ENCODE assay signal across 10 mouse cellular contexts in the genomic region with DNA sequence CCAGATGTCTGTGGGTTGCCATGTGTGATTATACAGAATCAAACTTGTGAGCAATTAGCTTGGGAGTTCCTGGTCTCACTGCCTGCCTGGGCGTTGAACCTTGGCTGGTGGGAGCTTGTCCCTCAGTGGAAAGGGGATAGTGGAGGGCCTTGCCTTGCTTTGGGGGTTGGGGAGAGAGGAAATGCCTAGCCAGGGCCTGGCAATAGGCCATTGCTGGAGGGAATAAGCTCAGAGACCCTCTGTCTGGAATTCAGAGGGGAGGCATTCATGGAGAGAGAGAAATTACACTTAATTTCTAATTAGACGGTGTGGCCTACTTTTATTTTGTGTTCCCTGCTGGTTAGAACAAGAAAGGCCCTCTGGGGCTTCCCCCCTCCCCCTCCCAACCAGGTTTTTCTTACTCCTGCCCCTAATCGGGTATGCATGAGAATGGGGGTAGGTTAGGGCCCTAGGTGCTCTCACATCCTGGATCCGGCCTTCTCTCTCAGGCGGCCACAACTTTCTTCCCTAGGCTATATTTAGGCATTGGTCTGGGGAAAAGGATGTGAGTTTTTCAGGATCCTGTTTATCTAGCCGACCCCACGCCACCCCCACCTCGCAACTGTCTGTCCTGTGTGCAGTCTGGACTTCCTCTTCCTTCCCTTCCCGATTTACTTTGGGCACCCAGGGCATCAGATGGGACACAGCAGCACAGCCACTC. TPM values are rescaled to one million over a fixed set of nuclear protein-coding genes. Genes with fewer than 3 reads are reported as not detected.
DNase-seq lines count a peak whose midpoint lies in the region; ATAC-seq and TF ChIP-seq lines count a peak whose summit lies in the region.
"Had no signal": no experiment of that assay in that cellular context is flagged by ENCODE, and none has a peak within 500 bp of the region (broad histone marks: within the 10 kb centered on the region; RNA-seq: fewer than 3 reads in every experiment).

No protein-coding gene starts in this region.

- intact Hi-C loops in heart, postnatal 14 days (cut with DNase I) = no loop called here

- H3K4me1 ChIP-seq in heart, embryonic 12.5 days (replicated peaks) = peaks cover 45% of the 10 kb centered on the region
- peaks cover 4% of the 10 kb centered on the region for H3K4me1 ChIP-seq in hindbrain, embryonic 16.5 days (ENCODE audit: control insufficient read depth, insufficient read depth, low read depth, low read length)
- H3K4me1 ChIP-seq in lung, embryonic 15.5 days = peaks cover 19% of the 10 kb centered on the region

- peak overlapping the region; percentile 6; the same call in 1 of the 2 replicates for H3K27ac ChIP-seq in heart, embryonic 12.5 days (ENCODE audit: poor library complexity, severe bottlenecking)
- peak overlapping the region; percentile 37; the same call in 1 of the 2 replicates for H3K27ac ChIP-seq in hindbrain, embryonic 16.5 days (ENCODE audit: low read depth, low read length)
- H3K27ac ChIP-seq in lung, embryonic 15.5 days = peak overlapping the region; percentile 48; the same call in 1 of the 2 replicates

- no peak overlapping the region for H3K4me3 ChIP-seq in heart, embryonic 12.5 days
- H3K4me3 ChIP-seq in hindbrain, embryonic 16.5 days (ENCODE audit: low read length) = no peak overlapping the region
- no peak overlapping the region for H3K4me3 ChIP-seq in lung, embryonic 15.5 days

- no peak overlapping the region for H3K4me2 ChIP-seq in heart, embryonic 12.5 days
- H3K4me2 ChIP-seq in hindbrain, embryonic 16.5 days (ENCODE audit: low read length) = no peak overlapping the region
- no peak overlapping the region for H3K4me2 ChIP-seq in lung, embryonic 15.5 days

- H3K9me3 ChIP-seq in heart, embryonic 12.5 days (replicated peaks) = no peaks in the 10 kb centered on the region
- no peaks in the 10 kb centered on the region for H3K9me3 ChIP-seq in hindbrain, embryonic 16.5 days (ENCODE audit: control insufficient read depth, low read length)
- H3K9me3 ChIP-seq in lung, embryonic 15.5 days = no peaks in the 10 kb centered on the region

- TF ChIP-seq CTCF in brain, embryonic 14.5 days (IDR thresholded peaks at IDR 0.05; ENCODE audit: borderline replicate concordance, extremely low read depth, insufficient read depth, insufficient read length) = no peak

- no peak for TF ChIP-seq POLR2A in brain, embryonic 14.5 days (IDR thresholded peaks at IDR 0.05; ENCODE audit: borderline replicate concordance, extremely low read depth, insufficient read depth, insufficient read length, poor library complexity, severe bottlenecking)

- DNase-seq in heart, postnatal 14 days = no peak
- peak; percentile 83 for DNase-seq in brain, embryonic 14.5 days (ENCODE audit: low read depth)
- DNase-seq in urinary bladder, postnatal 25 days (ENCODE audit: low spot score) = no peak
- DNase-seq: cerebellum, adult 9-10 months had no signal

- H3K9ac ChIP-seq in heart, embryonic 12.5 days = peak overlapping the region; percentile 44; the same call in 1 of the 2 replicates
- H3K9ac ChIP-seq in hindbrain, embryonic 16.5 days (ENCODE audit: low read depth, low read length) = no peak overlapping the region
- no peak overlapping the region for H3K9ac ChIP-seq in lung, embryonic 15.5 days

- no peaks in the 10 kb centered on the region for H3K27me3 ChIP-seq in heart, embryonic 12.5 days (replicated peaks)
- H3K27me3 ChIP-seq in hindbrain, embryonic 16.5 days (replicated peaks; ENCODE audit: control insufficient read depth, insufficient read depth, low read length) = no peaks in the 10 kb centered on the region
- H3K27me3 ChIP-seq in lung, embryonic 15.5 days = no peaks in the 10 kb centered on the region

- H3K36me3 ChIP-seq in heart, embryonic 12.5 days = peaks cover 13% of the 10 kb centered on the region
- H3K36me3 ChIP-seq in hindbrain, embryonic 16.5 days (ENCODE audit: control insufficient read depth, insufficient read depth, low read length) = peaks cover 7% of the 10 kb centered on the region; the same call in 1 of the 2 replicates
- H3K36me3 ChIP-seq in lung, embryonic 15.5 days = peaks cover 11% of the 10 kb centered on the region; the same call in 1 of the 2 replicates

- WGBS in heart, embryonic 12.5 days = 18% methylated on average over 9 of the region's 9 CpGs
- 46% methylated on average over 9 of the region's 9 CpGs for WGBS in hindbrain, embryonic 16.5 days
- WGBS in lung, embryonic 15.5 days = 65% methylated on average over 9 of the region's 9 CpGs

- ATAC-seq in heart, embryonic 12.5 days (ENCODE audit: insufficient number of reproducible peaks, low FRiP score) = no peak
- no peak for ATAC-seq in hindbrain, embryonic 16.5 days
- ATAC-seq in lung, embryonic 15.5 days (ENCODE audit: borderline replicate concordance, extremely low read depth, low FRiP score, low TSS enrichment) = no peak
- no peak for ATAC-seq in monocyte, adult 5-6 weeks (replicated peaks; ENCODE audit: insufficient number of reproducible peaks, low FRiP score, low TSS enrichment, poor library complexity, severe bottlenecking)
- no peak for ATAC-seq in megakaryocyte, adult 5-6 weeks (ENCODE audit: poor library complexity, severe bottlenecking)

RNA-seq across cellular contexts. Expression of a gene that starts 11.7 kb away (rescaled TPM):
- polyA plus RNA-seq in heart, embryonic 12.5 days (2016; fragmentation: Nextera tagmentation; extraction: Ambion mirVana) = 1.2 and 1.5 TPM in 2 replicates
- not detected for total RNA-seq in heart, postnatal 14 days (2021)
- not detected in 2 replicates for polyA plus RNA-seq in brain, embryonic 14.5 days (2012; rRNA removed)
- polyA plus RNA-seq in hindbrain, embryonic 16.5 days (2015; fragmentation: Nextera tagmentation; extraction: Ambion mirVana) = 1.6 and 1.7 TPM in 2 replicates
- 0.94 and 1.5 TPM in 2 replicates for polyA plus RNA-seq in lung, embryonic 15.5 days (2015; fragmentation: Nextera tagmentation; extraction: Ambion mirVana)
- total RNA-seq in monocyte, adult 5-6 weeks (2017) = 0.68 to 1.2 TPM in 2 of 3 replicates, not detected in the other
- not detected in 2 replicates for total RNA-seq in megakaryocyte, adult 5-6 weeks (2015)
- total RNA-seq in megakaryocyte, adult 5-6 weeks (2017) = 0.40 TPM in 1 of 2 replicates, not detected in the other
- total RNA-seq: heart, postnatal 10 days had no signal

RNA-seq across cellular contexts. Expression of a gene that starts 12.8 kb away (rescaled TPM):
- 154 and 164 TPM in 2 replicates for polyA plus RNA-seq in heart, embryonic 12.5 days (2016; fragmentation: Nextera tagmentation; extraction: Ambion mirVana)
- 100 to 1,000 TPM; 252 to 259 TPM for total RNA-seq in heart, postnatal 14 days (2021)
- polyA plus RNA-seq in brain, embryonic 14.5 days (2012; rRNA removed) = 45.6 and 67.3 TPM in 2 replicates
- polyA plus RNA-seq in hindbrain, embryonic 16.5 days (2015; fragmentation: Nextera tagmentation; extraction: Ambion mirVana) = 35.1 and 44.0 TPM in 2 replicates
- 37.8 and 46.2 TPM in 2 replicates for polyA plus RNA-seq in lung, embryonic 15.5 days (2015; fragmentation: Nextera tagmentation; extraction: Ambion mirVana)
- 142 to 166 TPM (median 145 TPM) in 3 replicates for total RNA-seq in monocyte, adult 5-6 weeks (2017)
- total RNA-seq in megakaryocyte, adult 5-6 weeks (2015) = 14.0 and 21.5 TPM in 2 replicates
- 69.7 and 84.8 TPM in 2 replicates for total RNA-seq in megakaryocyte, adult 5-6 weeks (2017)

RNA-seq across cellular contexts. Expression of a gene that starts 50.8 kb away (rescaled TPM):
- polyA plus RNA-seq in heart, embryonic 12.5 days (2016; fragmentation: Nextera tagmentation; extraction: Ambion mirVana) = 0.51 TPM in 1 of 2 replicates, not detected in the other
- not detected for total RNA-seq in heart, postnatal 14 days (2021)
- polyA plus RNA-seq in brain, embryonic 14.5 days (2012; rRNA removed) = 0.19 and 0.23 TPM in 2 replicates
- 0.20 and 0.21 TPM in 2 replicates for polyA plus RNA-seq in hindbrain, embryonic 16.5 days (2015; fragmentation: Nextera tagmentation; extraction: Ambion mirVana)
- polyA plus RNA-seq in lung, embryonic 15.5 days (2015; fragmentation: Nextera tagmentation; extraction: Ambion mirVana) = not detected in 2 replicates
- total RNA-seq in monocyte, adult 5-6 weeks (2017) = not detected in 3 replicates
- total RNA-seq in megakaryocyte, adult 5-6 weeks (2015) = not detected in 2 replicates
- total RNA-seq in megakaryocyte, adult 5-6 weeks (2017) = not detected in 2 replicates
- total RNA-seq: heart, postnatal 10 days had no signal
